Mouse (Mus musculus): ENCODE data around the gene Kcnc1.

DNA sequence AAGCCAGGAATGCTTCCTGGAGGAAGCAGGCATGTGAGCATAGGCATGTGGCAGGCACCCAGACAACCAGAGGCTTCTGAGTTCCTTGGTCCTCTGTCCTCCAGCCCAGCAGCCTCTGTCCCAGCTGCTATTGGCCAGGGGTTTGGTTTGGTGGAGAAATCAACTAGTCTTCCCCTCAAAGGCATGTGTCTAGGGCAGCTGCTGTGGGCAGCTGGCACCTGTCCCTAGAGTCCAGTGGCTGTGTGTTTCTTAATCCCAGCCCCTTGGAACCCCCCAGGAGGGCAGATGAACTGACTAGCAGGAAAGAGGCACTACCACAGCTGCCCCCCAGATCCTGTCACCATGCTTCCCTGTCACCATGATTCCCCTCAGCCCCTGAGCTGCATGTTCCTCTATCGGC lies 30.5 kb upstream of the Kcnc1 start:
- no peak for TF ChIP-seq CTCF (IDR thresholded peaks at IDR 0.05; ENCODE audit: borderline replicate concordance, insufficient read depth, low read length)
- TF ChIP-seq POLR2A (IDR thresholded peaks at IDR 0.05; ENCODE audit: low read depth, low read length) = no peak
